Mouse (Mus musculus) skeletal muscle tissue, adult 2 months (tissue): Measurements from ENCODE around the gene Akt1.

Experiments used
- DNase-seq: peaks from one replicate; pipeline ENCODE4 v3.0.0-alpha.2; 2012; ENCODE audit warnings: low read depth, low spot score

The Akt1 gene

GRCm38 (mm10) chr12:112674132-112675011, at the start of gene Akt1:
Akt1 (minus strand) TSS chr12:112674884.
- DNase-seq: no peak

- no peak for DNase-seq
Observed at GRCm38 (mm10) chr12:112724077-112724805, 49.6 kb upstream of the Akt1 start.

- no peak for DNase-seq
Observed at GRCm38 (mm10) chr12:112723445-112723844, 48.8 kb upstream of the Akt1 start.

GRCm38 (mm10) chr12:112723028-112723330, 48.3 kb upstream of the Akt1 start:
- no peak for DNase-seq

GRCm38 (mm10) chr12:112722240-112723027, 47.8 kb upstream of the Akt1 start:
- no peak for DNase-seq

- DNase-seq: no peak
Observed at GRCm38 (mm10) chr12:112721424-112722239, 46.9 kb upstream of the Akt1 start.

- no peak for DNase-seq
Observed at GRCm38 (mm10) chr12:112720890-112721423, 46.3 kb upstream of the Akt1 start.

- DNase-seq: no peak
Observed at GRCm38 (mm10) chr12:112720216-112720615, 45.5 kb upstream of the Akt1 start, which contains the start of gene Cep170b. Cep170b (plus strand) TSS chr12:112720455.

GRCm38 (mm10) chr12:112718995-112719394, 44.3 kb upstream of the Akt1 start:
- DNase-seq: no peak

- no peak for DNase-seq
Observed at GRCm38 (mm10) chr12:112717140-112717539, 42.5 kb upstream of the Akt1 start.

GRCm38 (mm10) chr12:112713984-112714383, 39.3 kb upstream of the Akt1 start:
- no peak for DNase-seq

- DNase-seq: no peak
Observed at GRCm38 (mm10) chr12:112707573-112707869, 32.8 kb upstream of the Akt1 start.

- DNase-seq: peak; percentile 77
Observed at GRCm38 (mm10) chr12:112706704-112707572, 32.3 kb upstream of the Akt1 start.

GRCm38 (mm10) chr12:112702374-112703320, 28.0 kb upstream of the Akt1 start:
- DNase-seq: no peak

GRCm38 (mm10) chr12:112700522-112700921, 25.8 kb upstream of the Akt1 start:
- peak; percentile 80 for DNase-seq

- no peak for DNase-seq
Observed at GRCm38 (mm10) chr12:112696806-112697425, 22.2 kb upstream of the Akt1 start.

- no peak for DNase-seq
Observed at GRCm38 (mm10) chr12:112694127-112694475, 19.4 kb upstream of the Akt1 start.
